Mouse (Mus musculus) kidney, embryonic 15.5 days (tissue): Measurements from ENCODE around the gene Cacna1i. TPM values are rescaled to one million over a fixed set of nuclear protein-coding genes. Genes with fewer than 3 reads are reported as not detected.
A peak's percentile ranks its signal among the peaks of the same experiment; 100 is the strongest.

Source experiments
- ATAC-seq: fragments of 200-750 bp; cut with Nextera tagmentation; replicated peaks from 2 replicates; pipeline ENCODE4 v1.8.0; 2017; ENCODE audit warnings: moderate TSS enrichment; ENCODE audit not compliant: low FRiP score
- H3K27ac ChIP-seq: fragments of 300-500 bp; sonication (generic); 2 replicates; pipeline ENCODE4 v1.5.1; 2015; ENCODE audit warnings: mild to moderate bottlenecking, inconsistent platforms
- H3K27me3 ChIP-seq: fragments of 300-500 bp; sonication (generic); 2 replicates; pipeline ENCODE4 v1.6.1; 2015; ENCODE audit warnings: inconsistent platforms
- H3K36me3 ChIP-seq: fragments of 300-500 bp; sonication (generic); 2 replicates; pipeline ENCODE4 v1.6.1; 2015; ENCODE audit warnings: inconsistent platforms
- H3K4me1 ChIP-seq: fragments of 300-500 bp; sonication (generic); 2 replicates; pipeline ENCODE4 v1.6.1; 2015; ENCODE audit warnings: inconsistent platforms
- H3K4me2 ChIP-seq: fragments of 300-500 bp; sonication (generic); 2 replicates; pipeline ENCODE4 v1.6.1; 2015; ENCODE audit warnings: moderate library complexity, mild to moderate bottlenecking, inconsistent platforms
- H3K4me3 ChIP-seq: fragments of 300-500 bp; sonication (generic); replicated peaks from 2 replicates; pipeline ENCODE4 v1.5.1; 2015; ENCODE audit warnings: mild to moderate bottlenecking, inconsistent platforms
- H3K9ac ChIP-seq: fragments of 300-500 bp; sonication (generic); 2 replicates; pipeline ENCODE4 v1.6.1; 2015; ENCODE audit warnings: mild to moderate bottlenecking, inconsistent platforms
- H3K9me3 ChIP-seq: fragments of 300-500 bp; sonication (generic); replicated peaks from 2 replicates; pipeline ENCODE4 v1.6.1; 2016; ENCODE audit warnings: inconsistent platforms
- WGBS: fragments of 180-500 bp; shearing (Covaris S2); methylation state at CpG from one replicate; pipeline ENCODE4 v1.1.7; 2015; ENCODE audit warnings: mixed read lengths; 5-methylcytosine and 5-hydroxymethylcytosine counted together
- polyA plus RNA-seq: library from polyadenylated mRNA; unstranded; fragments of >200 nt; fragmentation: Nextera tagmentation; extraction: Ambion mirVana; gene quantifications from 2 replicates; pipeline ENCODE4 v1.2.1, GENCODE M21; 2015

The Cacna1i gene
- polyA plus RNA-seq, 1 experiment from 2014 or later, result 0.03 TPM

GRCm38 (mm10) chr15:80257602-80258239, 29.3 kb upstream of the Cacna1i start:
- Histone ChIP-seq H3K36me3 (peaks cover 57% of the 10 kb centered on the region), H3K27me3 (no peaks in the 10 kb centered on the region), H3K4me1 (peaks cover 53% of the 10 kb centered on the region), H3K4me3 (peak overlapping the region; percentile 96; the same call in 1 of the 2 replicates), H3K4me2 (peak overlapping the region; percentile 88), H3K27ac (peak overlapping the region; percentile 98), H3K9ac (peak overlapping the region; percentile 100; the same call in 1 of the 2 replicates), H3K9me3 (no peaks in the 10 kb centered on the region)
- ATAC-seq, result no peak
- 31% methylated on average over 4 of the region's 4 CpGs for WGBS

GRCm38 (mm10) chr15:80258240-80259170, 28.5 kb upstream of the Cacna1i start:
- Histone ChIP-seq H3K36me3 (peaks cover 57% of the 10 kb centered on the region), H3K27me3 (no peaks in the 10 kb centered on the region), H3K27ac (peak overlapping the region; percentile 98), H3K4me1 (peaks cover 53% of the 10 kb centered on the region), H3K4me2 (peak overlapping the region; percentile 88; the same call in 1 of the 2 replicates), H3K9me3 (no peaks in the 10 kb centered on the region), H3K4me3 (peak overlapping the region; percentile 96; the same call in 1 of the 2 replicates), H3K9ac (no peak overlapping the region)
- WGBS, result 56% methylated on average over 11 of the region's 11 CpGs
- no peak for ATAC-seq

GRCm38 (mm10) chr15:80259406-80260045, 27.5 kb upstream of the Cacna1i start:
- peak overlapping the region; percentile 98 for H3K27ac ChIP-seq
- peaks cover 57% of the 10 kb centered on the region for H3K36me3 ChIP-seq
- peaks cover 48% of the 10 kb centered on the region for H3K4me1 ChIP-seq
- H3K4me2 ChIP-seq, result no peak overlapping the region
- no peak for ATAC-seq
- H3K4me3 ChIP-seq, result no peak overlapping the region
- H3K9ac ChIP-seq, result no peak overlapping the region
- 78% methylated on average over 8 of the region's 8 CpGs for WGBS
- H3K27me3 ChIP-seq, result no peaks in the 10 kb centered on the region
- H3K9me3 ChIP-seq, result no peaks in the 10 kb centered on the region

- Histone ChIP-seq H3K4me2 (no peak overlapping the region), H3K36me3 (peaks cover 57% of the 10 kb centered on the region), H3K9me3 (no peaks in the 10 kb centered on the region), H3K4me1 (peaks cover 48% of the 10 kb centered on the region), H3K27ac (peak overlapping the region; percentile 41; the same call in 1 of the 2 replicates), H3K27me3 (no peaks in the 10 kb centered on the region), H3K4me3 (no peak overlapping the region), H3K9ac (no peak overlapping the region)
- ATAC-seq, result no peak
- WGBS, result 16% methylated on average over 3 of the region's 3 CpGs
Measured at GRCm38 (mm10) chr15:80260677-80261076, 26.4 kb upstream of the Cacna1i start.

- 83% methylated on average over 7 of the region's 7 CpGs for WGBS
- no peak overlapping the region for H3K4me3 ChIP-seq
- peaks cover 48% of the 10 kb centered on the region for H3K4me1 ChIP-seq
- H3K27ac ChIP-seq, result no peak overlapping the region
- no peak for ATAC-seq
- peaks cover 55% of the 10 kb centered on the region for H3K36me3 ChIP-seq
- H3K9me3 ChIP-seq, result no peaks in the 10 kb centered on the region
- H3K9ac ChIP-seq, result no peak overlapping the region
- no peak overlapping the region for H3K4me2 ChIP-seq
- no peaks in the 10 kb centered on the region for H3K27me3 ChIP-seq
Measured at GRCm38 (mm10) chr15:80261100-80261499, 25.9 kb upstream of the Cacna1i start.

- WGBS, result 1% methylated on average over 66 of the region's 66 CpGs
- H3K9ac ChIP-seq, result peak within 1 kb of the TSS; percentile 89
- H3K4me3 ChIP-seq, result peak within 1 kb of the TSS; percentile 93
- ATAC-seq, result peak; percentile 90
- peak within 1 kb of the TSS; percentile 81 for H3K4me2 ChIP-seq
- no peaks in the 10 kb centered on the region for H3K27me3 ChIP-seq
- peaks cover 22% of the 10 kb centered on the region for H3K4me1 ChIP-seq
- no peaks in the 10 kb centered on the region for H3K9me3 ChIP-seq
- H3K27ac ChIP-seq, result peak within 1 kb of the TSS; percentile 78
- peaks cover 27% of the 10 kb centered on the region for H3K36me3 ChIP-seq
Measured at GRCm38 (mm10) chr15:80263610-80264575, 23.1 kb upstream of the Cacna1i start, which contains the start of gene Rps19bp1. Gene Rps19bp1 (minus strand): TSS chr15:80264315.

- H3K27ac ChIP-seq, result no peak overlapping the region
- H3K27me3 ChIP-seq, result no peaks in the 10 kb centered on the region
- H3K4me2 ChIP-seq, result no peak overlapping the region
- peaks cover 18% of the 10 kb centered on the region for H3K4me1 ChIP-seq
- no peak overlapping the region for H3K9ac ChIP-seq
- ATAC-seq, result no peak
- WGBS, result 1% methylated on average over 2 of the region's 2 CpGs
- H3K4me3 ChIP-seq, result no peak overlapping the region
- 0 out of 2 replicates have a peak, but pooled peaks cover 6% of the 10 kb centered on the region for H3K36me3 ChIP-seq
- H3K9me3 ChIP-seq, result peaks cover 4% of the 10 kb centered on the region; the same call in 1 of the 2 replicates
Measured at GRCm38 (mm10) chr15:80266281-80266680, 20.8 kb upstream of the Cacna1i start.

- Histone ChIP-seq H3K36me3 (no peaks in the 10 kb centered on the region), H3K9ac (no peak overlapping the region), H3K4me2 (no peak overlapping the region), H3K27me3 (peaks cover 9% of the 10 kb centered on the region; the same call in 1 of the 2 replicates), H3K9me3 (peaks cover 4% of the 10 kb centered on the region; the same call in 1 of the 2 replicates), H3K4me3 (no peak overlapping the region), H3K4me1 (no peaks in the 10 kb centered on the region), H3K27ac (no peak overlapping the region)
- no peak for ATAC-seq
- WGBS, result 81% methylated on average over 3 of the region's 3 CpGs
Measured at GRCm38 (mm10) chr15:80271858-80272396, 15.1 kb upstream of the Cacna1i start.

- no peaks in the 10 kb centered on the region for H3K4me1 ChIP-seq
- no peak overlapping the region for H3K9ac ChIP-seq
- no peaks in the 10 kb centered on the region for H3K9me3 ChIP-seq
- H3K27me3 ChIP-seq, result peaks cover 20% of the 10 kb centered on the region; the same call in 1 of the 2 replicates
- H3K36me3 ChIP-seq, result no peaks in the 10 kb centered on the region
- no peak for ATAC-seq
- 43% methylated on average over 9 of the region's 9 CpGs for WGBS
- H3K27ac ChIP-seq, result no peak overlapping the region
- H3K4me3 ChIP-seq, result no peak overlapping the region
- H3K4me2 ChIP-seq, result no peak overlapping the region
Measured at GRCm38 (mm10) chr15:80277107-80277506, 9.9 kb upstream of the Cacna1i start.

- Histone ChIP-seq H3K9ac (no peak overlapping the region), H3K27me3 (peaks cover 23% of the 10 kb centered on the region), H3K4me1 (no peaks in the 10 kb centered on the region), H3K4me3 (no peak overlapping the region), H3K9me3 (no peaks in the 10 kb centered on the region), H3K27ac (no peak overlapping the region), H3K4me2 (no peak overlapping the region), H3K36me3 (no peaks in the 10 kb centered on the region)
- 1% methylated on average over 6 of the region's 6 CpGs for WGBS
- no peak for ATAC-seq
Measured at GRCm38 (mm10) chr15:80277625-80278024, 9.4 kb upstream of the Cacna1i start.
